Mouse (Mus musculus): Measurements from ENCODE around the gene Cnga2.
"Not testable (repeated sequence)": the region's sequence is repeated elsewhere in the genome, so short reads cannot be mapped to it uniquely, and the experiment has no call there.

Cnga2 gene

GRCm38 (mm10) chrX:71991549-71991948, at the start of gene Cnga2:
Cnga2 (plus strand) TSS chrX:71991849.
- no peak for DNase-seq

DNA sequence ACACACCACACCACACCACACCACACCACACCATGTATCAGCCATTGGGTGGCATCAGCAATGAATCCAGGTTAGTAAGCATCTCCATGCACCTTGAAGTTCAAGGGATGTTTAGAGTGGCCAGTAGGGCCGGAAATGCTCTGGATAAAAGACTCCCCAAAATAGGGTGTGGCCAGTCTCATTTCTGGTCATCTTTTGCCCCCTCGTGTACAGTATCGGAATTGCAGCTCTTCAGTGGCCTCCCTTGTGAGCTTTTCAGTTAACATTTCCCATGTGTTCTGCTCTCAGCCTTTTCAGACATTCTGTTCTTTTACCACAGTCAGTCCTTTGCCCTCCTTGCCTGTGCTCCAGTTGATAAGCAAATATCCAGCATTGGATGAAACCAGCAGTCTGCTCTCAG, 45.0 kb upstream of the Cnga2 start:
- peak in 1 of 2 experiments; percentile 6 for DNase-seq

- DNase-seq = no peak
Measured at GRCm38 (mm10) chrX:71958366-71958765, 33.3 kb upstream of the Cnga2 start.

GRCm38 (mm10) chrX:71962073-71963051, 29.3 kb upstream of the Cnga2 start, which contains the start of gene Prrg3:
Prrg3 (plus strand) TSS chrX:71962624.
- DNase-seq = no peak

DNA sequence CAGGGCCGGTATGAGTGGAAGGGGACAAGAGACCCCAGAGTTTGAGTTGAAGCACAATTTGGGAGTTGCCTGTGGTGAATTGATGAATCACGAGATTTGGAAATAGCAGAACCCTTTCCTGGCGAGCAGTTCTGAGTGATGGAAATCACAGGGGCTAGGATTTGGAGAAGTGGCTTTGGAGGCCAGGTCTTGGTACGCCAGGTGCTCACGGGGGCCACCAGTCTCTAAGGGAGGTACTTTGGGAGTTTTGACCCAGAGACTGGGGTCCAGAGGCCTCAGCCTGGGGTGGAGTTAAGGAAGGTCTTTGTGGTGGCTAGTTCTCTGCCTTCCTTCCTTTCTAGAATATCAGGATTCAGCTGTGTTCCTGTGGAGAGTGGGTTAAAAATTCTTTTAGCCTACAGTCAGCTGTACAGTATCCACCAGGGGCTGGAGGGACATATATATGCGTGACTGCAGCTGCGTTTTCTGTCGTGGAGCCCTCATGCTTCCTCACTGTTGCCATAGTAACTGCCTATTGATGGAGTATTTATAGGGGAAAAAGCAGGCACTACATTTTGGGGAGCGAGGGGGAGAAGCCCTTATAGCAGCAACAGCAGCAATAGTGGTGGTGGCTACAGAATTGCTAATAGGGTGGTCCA, 28.3 kb upstream of the Cnga2 start:
- no peak for DNase-seq

- no peak for DNase-seq
Measured at GRCm38 (mm10) chrX:71968216-71968615, 23.4 kb upstream of the Cnga2 start.

DNA sequence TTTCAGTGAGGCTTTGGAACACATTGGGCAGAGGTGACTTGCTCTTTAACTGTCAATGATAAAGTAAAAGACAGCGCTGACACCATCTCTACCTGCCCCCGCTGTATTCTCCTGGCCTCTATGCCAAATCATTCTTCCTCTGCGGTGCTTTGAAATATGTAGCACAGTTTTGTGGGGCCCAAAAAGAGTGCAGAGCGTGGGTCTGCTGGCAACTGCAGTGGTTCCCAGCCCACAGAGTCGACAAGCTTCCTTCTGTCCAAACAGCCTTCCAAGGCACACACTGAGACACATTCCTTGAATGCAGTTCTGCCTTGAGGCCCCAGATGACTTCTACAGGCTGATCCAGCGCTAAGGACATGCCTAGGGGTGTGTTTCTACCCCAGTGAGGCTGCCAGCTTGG, 22.8 kb upstream of the Cnga2 start:
- no peak for DNase-seq

- DNase-seq = no peak
Measured at GRCm38 (mm10) chrX:71971325-71971724, 20.3 kb upstream of the Cnga2 start.

- no peak for DNase-seq
Measured at GRCm38 (mm10) chrX:71972686-71973085, 19.0 kb upstream of the Cnga2 start, which contains the start of gene Fate1. Fate1 (plus strand) TSS chrX:71972986.

DNA sequence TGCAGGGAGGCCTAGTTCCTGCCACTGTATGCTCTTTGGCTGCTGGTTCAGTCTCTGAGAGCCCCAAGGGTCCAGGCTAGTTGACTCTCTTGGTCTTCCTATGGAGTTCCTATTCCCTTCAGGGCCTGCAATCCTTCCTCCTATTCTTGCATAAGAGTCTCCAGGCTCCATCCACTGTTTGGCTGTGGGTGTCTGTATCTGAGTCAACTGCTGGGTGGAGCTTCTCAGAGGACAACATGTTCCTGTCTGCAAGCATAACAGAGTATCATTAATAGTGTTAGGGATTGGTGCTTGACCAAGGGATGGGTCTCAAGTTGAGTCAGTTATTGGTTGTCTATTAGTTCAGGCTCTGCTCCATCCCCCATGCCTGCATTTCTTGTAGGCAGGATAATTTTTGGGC, 14.0 kb upstream of the Cnga2 start:
- DNase-seq = not testable (repeated sequence)

- no peak for DNase-seq
Measured at GRCm38 (mm10) chrX:71980443-71980842, 11.2 kb upstream of the Cnga2 start.

- no peak for DNase-seq
Measured at GRCm38 (mm10) chrX:71981322-71981721, 10.3 kb upstream of the Cnga2 start.

- DNase-seq = no peak
Measured at GRCm38 (mm10) chrX:71983205-71983604, 8.4 kb upstream of the Cnga2 start.

GRCm38 (mm10) chrX:71983775-71984174, 7.9 kb upstream of the Cnga2 start:
- DNase-seq = no peak

- no peak for DNase-seq
Measured at GRCm38 (mm10) chrX:71995972-71996371, 4.3 kb downstream of the Cnga2 start.

- no peak for DNase-seq
Measured at GRCm38 (mm10) chrX:72009930-72010329, 18.3 kb downstream of the Cnga2 start.

DNA sequence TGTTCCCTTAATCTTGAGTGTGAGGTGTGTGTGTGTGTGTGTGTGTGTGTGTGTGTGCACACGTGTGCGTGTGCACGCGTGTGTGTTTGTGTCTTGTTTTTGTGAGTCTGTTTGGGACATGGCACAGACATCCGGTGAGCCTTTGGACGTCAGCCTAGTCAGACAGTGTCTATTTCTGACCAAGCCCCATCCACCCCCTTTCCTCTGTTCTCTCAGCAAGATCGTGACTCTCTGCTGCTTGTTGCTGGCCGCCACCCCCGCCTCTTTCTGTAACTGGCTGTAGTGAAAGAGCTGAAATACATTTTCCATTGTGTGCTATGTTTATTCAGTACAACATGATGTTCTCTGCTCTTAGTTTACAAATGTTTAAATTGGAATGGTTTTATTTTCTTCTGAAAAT, 20.6 kb downstream of the Cnga2 start:
- no peak for DNase-seq

DNA sequence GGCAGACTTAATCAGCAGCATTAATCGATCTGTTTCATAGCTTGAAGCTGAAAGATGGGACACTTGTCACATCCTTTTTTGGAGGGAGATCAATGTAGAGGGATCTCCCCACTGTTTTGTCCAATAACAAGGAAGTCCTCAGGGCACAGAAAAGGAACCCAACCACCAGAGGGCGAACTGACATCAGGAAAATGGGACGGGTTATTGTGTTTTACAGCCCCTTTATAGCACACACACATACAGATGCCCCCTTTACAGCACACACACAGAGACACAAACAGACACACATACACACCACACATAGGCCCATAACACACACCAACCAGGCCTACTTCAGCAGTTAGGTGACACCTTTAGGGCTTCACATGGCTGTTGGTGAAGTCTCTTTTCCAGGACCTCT, 21.2 kb downstream of the Cnga2 start:
- DNase-seq = no peak

- no peak for DNase-seq
Measured at GRCm38 (mm10) chrX:72022241-72022640, 30.6 kb downstream of the Cnga2 start.

- no peak for DNase-seq
Measured at GRCm38 (mm10) chrX:72022750-72023398, 31.2 kb downstream of the Cnga2 start.

GRCm38 (mm10) chrX:72023542-72023941, 31.9 kb downstream of the Cnga2 start:
- no peak for DNase-seq

- no peak for DNase-seq
Measured at GRCm38 (mm10) chrX:72044056-72044455, 52.4 kb downstream of the Cnga2 start.

DNA sequence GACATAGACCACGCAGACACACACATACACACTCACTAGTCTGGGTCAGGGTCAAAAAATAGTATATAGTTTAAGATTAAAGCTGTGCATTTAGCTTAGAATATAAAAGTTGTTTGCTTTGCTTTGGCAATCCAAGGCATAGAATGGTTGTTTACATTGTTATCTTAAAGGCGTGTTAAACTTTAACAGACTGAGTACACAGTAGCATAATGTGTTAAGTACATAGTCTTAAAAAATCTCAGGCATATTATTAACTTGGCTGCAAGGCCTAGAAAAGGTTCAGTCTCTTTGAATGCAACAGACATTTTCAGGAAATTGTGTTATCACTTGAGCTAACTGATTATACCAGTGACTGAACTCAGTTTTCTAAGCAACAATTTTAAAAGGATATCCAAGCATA, 56.3 kb downstream of the Cnga2 start:
- DNase-seq = no peak
